Mouse (Mus musculus) stomach, postnatal 0 days (tissue): Measurements from ENCODE around the gene Nsun4.

ENCODE experiments used
- CTCF ChIP-seq: IDR thresholded peaks from 2 replicates; pipeline ENCODE4 v1.5.1; 2016; ENCODE audit warnings: antibody characterized with exemption, low read depth, mild to moderate bottlenecking, moderate library complexity
- EP300 ChIP-seq: optimal IDR thresholded peaks from 2 replicates; pipeline ENCODE3; 2016; ENCODE audit warnings: antibody characterized with exemption

- no peak for TF ChIP-seq CTCF
- TF ChIP-seq EP300, result no peak
Measured at GRCm38 (mm10) chr4:116017300-116017901, 36.3 kb downstream of the Nsun4 start.
